Mouse (Mus musculus): ENCODE results near the gene Kif26b. TPM values are rescaled to one million over a fixed set of nuclear protein-coding genes. Genes with fewer than 3 reads are reported as not detected.

Kif26b gene
- polyA plus RNA-seq, 1 experiment from 2014 or later = 4.7 TPM

DNA sequence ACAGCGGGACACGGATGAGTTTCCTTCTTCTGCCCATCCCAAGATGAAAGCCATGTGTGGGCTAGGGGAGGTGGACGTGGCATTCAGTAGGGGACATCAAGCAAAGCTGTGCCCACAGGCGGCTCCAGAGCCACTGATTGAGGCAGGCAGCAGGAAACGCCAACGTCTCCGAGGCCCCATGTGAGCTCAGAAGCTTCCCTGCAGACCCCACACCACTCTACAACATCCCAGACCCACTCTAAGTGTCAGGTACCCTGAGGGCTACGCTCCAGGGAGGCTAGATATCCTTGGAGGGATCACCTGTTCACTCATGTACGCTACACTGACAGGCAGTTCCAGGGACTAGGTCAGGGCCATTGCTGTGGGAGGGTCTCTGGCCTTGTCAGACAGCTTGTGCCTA lies 432.7 kb downstream of the Kif26b start:
- Histone ChIP-seq H3K27ac (no peak overlapping the region), H3K9me3 (no peaks in the 10 kb centered on the region), H3K4me3 (no peak overlapping the region), H3K4me1 (peaks cover 6% of the 10 kb centered on the region), H3K27me3 (ENCODE audit: poor library complexity, severe bottlenecking) (no peaks in the 10 kb centered on the region), H3K36me3 (replicated peaks) (no peaks in the 10 kb centered on the region)
- WGBS = 86% methylated on average over 9 of the region's 9 CpGs
- no peak for DNase-seq (ENCODE audit: extremely low spot score, low spot score)

DNA sequence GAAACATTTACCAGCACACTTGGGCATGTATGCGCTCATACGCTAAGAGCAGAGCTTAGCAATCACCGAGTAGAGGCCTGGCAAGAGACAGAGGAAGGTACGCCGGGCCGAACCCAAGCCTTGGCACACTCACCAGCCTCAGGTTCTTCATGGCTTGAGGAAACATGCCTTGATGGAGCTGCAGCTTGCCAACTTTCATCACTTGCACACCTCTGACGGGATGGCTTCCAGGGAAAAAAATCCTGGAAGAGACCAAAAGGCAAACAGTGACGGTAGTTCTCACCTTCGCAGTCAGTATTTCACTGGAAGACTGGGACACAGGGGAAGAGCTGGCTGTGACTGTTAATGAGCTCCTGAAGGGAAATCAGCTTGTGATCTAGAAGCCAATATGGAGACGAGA lies 443.1 kb downstream of the Kif26b start:
- no peaks in the 10 kb centered on the region for H3K27me3 ChIP-seq (ENCODE audit: poor library complexity, severe bottlenecking)
- peaks cover 18% of the 10 kb centered on the region for H3K4me1 ChIP-seq
- WGBS = 92% methylated on average over 10 of the region's 10 CpGs
- H3K27ac ChIP-seq = no peak overlapping the region
- H3K4me3 ChIP-seq = no peak overlapping the region
- no peaks in the 10 kb centered on the region for H3K9me3 ChIP-seq
- no peaks in the 10 kb centered on the region for H3K36me3 ChIP-seq (replicated peaks)
- no peak for DNase-seq (ENCODE audit: extremely low spot score, low spot score)

GRCm38 (mm10) chr1:178978617-178979245 lies 449.8 kb downstream of the Kif26b start:
- H3K27ac ChIP-seq = peak overlapping the region; percentile 40; the same call in 1 of the 2 replicates
- no peaks in the 10 kb centered on the region for H3K27me3 ChIP-seq (ENCODE audit: poor library complexity, severe bottlenecking)
- H3K4me3 ChIP-seq = no peak overlapping the region
- no peaks in the 10 kb centered on the region for H3K9me3 ChIP-seq
- WGBS = 53% methylated on average over 8 of the region's 8 CpGs
- peaks cover 38% of the 10 kb centered on the region for H3K4me1 ChIP-seq
- DNase-seq (ENCODE audit: extremely low spot score, low spot score) = no peak
- H3K36me3 ChIP-seq (replicated peaks) = no peaks in the 10 kb centered on the region

GRCm38 (mm10) chr1:178980185-178980584 lies 451.3 kb downstream of the Kif26b start:
- Histone ChIP-seq H3K9me3 (no peaks in the 10 kb centered on the region), H3K36me3 (replicated peaks) (no peaks in the 10 kb centered on the region), H3K4me3 (no peak overlapping the region), H3K4me1 (peaks cover 26% of the 10 kb centered on the region), H3K27me3 (ENCODE audit: poor library complexity, severe bottlenecking) (no peaks in the 10 kb centered on the region), H3K27ac (no peak overlapping the region)
- no peak for DNase-seq (ENCODE audit: extremely low spot score, low spot score)

- H3K4me3 ChIP-seq = no peak overlapping the region
- peaks cover 20% of the 10 kb centered on the region for H3K4me1 ChIP-seq
- no peak for DNase-seq (ENCODE audit: extremely low spot score, low spot score)
- no peaks in the 10 kb centered on the region for H3K27me3 ChIP-seq (ENCODE audit: poor library complexity, severe bottlenecking)
- H3K9me3 ChIP-seq = no peaks in the 10 kb centered on the region
- H3K27ac ChIP-seq = no peak overlapping the region
- WGBS = 74% methylated on average over 5 of the region's 5 CpGs
- no peaks in the 10 kb centered on the region for H3K36me3 ChIP-seq (replicated peaks)
These were observed 452.7 kb downstream of the Kif26b start for GRCm38 (mm10) chr1:178981641-178982040.

DNA sequence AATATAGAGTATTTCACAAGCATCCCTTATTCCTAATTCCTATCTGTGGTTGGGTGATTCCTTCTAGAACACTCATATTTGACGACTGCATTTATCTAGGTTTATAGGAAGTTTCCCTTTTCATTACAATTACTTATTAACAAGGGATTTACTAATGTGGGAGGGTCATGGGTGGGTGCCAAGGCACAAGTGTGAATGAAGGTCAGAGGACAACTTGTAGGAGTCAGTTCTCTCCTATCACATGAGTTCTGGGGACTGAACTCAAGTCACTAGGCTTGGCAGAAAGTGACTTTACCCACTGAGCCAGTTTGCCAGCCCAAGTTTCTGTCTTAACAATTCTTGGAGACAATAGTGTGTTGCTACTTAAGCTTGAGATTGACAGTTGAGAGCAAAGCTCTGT lies 459.3 kb downstream of the Kif26b start:
- H3K4me3 ChIP-seq = no peak overlapping the region
- WGBS = 89% methylated on average over 1 of the region's 1 CpGs
- no peak overlapping the region for H3K27ac ChIP-seq
- no peaks in the 10 kb centered on the region for H3K27me3 ChIP-seq (ENCODE audit: poor library complexity, severe bottlenecking)
- no peaks in the 10 kb centered on the region for H3K9me3 ChIP-seq
- no peaks in the 10 kb centered on the region for H3K36me3 ChIP-seq (replicated peaks)
- peaks cover 9% of the 10 kb centered on the region for H3K4me1 ChIP-seq
- no peak for DNase-seq (ENCODE audit: extremely low spot score, low spot score)

Other genes with a start within 250 kb of the Kif26b start
- gene Cox20, start 210.0 kb upstream of the Kif26b start, polyA plus RNA-seq (2016; fragmentation: Nextera tagmentation; extraction: Ambion mirVana) = 77.3 and 84.2 TPM in 2 replicates
- 437 and 457 TPM in 2 replicates for gene Hnrnpu, start 191.3 kb upstream of the Kif26b start, polyA plus RNA-seq (2016; fragmentation: Nextera tagmentation; extraction: Ambion mirVana)
- gene Efcab2, start 123.0 kb upstream of the Kif26b start, polyA plus RNA-seq (2016; fragmentation: Nextera tagmentation; extraction: Ambion mirVana) = 6.7 and 9.4 TPM in 2 replicates